Mouse (Mus musculus) large intestine, adult 2 months (tissue): ENCODE data around the gene Taf8. TPM values are rescaled to one million over a fixed set of nuclear protein-coding genes. Genes with fewer than 3 reads are reported as not detected.
"Not testable (repeated sequence)": the region's sequence is repeated elsewhere in the genome, so short reads cannot be mapped to it uniquely, and the experiment has no call there.

ENCODE experiments used
- DNase-seq: peaks from one replicate; pipeline ENCODE4 v3.0.0-alpha.2; 2012; ENCODE audit warnings: low read depth, low spot score
- WGBS: fragments of 180-500 bp; shearing (Covaris S2); methylation state at CpG from one replicate; pipeline ENCODE4 v1.1.7; 2018; 5-methylcytosine and 5-hydroxymethylcytosine counted together
- polyA plus RNA-seq: library from polyadenylated mRNA; depleted of rRNA; stranded (reverse); fragments of >200 nt; gene quantifications from 2 replicates; pipeline ENCODE4 v1.2.3, GENCODE M21; 2012

Taf8 gene
- polyA plus RNA-seq, 1 experiment: 15.3 TPM

GRCm38 (mm10) chr17:47521551-47522258 lies 19.6 kb upstream of the Taf8 start:
- WGBS: 38% methylated on average over 17 of the region's 17 CpGs
- DNase-seq: no peak

- 39% methylated on average over 8 of the region's 8 CpGs for WGBS
- no peak for DNase-seq
Measured at GRCm38 (mm10) chr17:47518205-47518604, 16.1 kb upstream of the Taf8 start.

GRCm38 (mm10) chr17:47516232-47516631 lies 14.1 kb upstream of the Taf8 start:
- DNase-seq: no peak
- WGBS: 93% methylated on average over 3 of the region's 3 CpGs

GRCm38 (mm10) chr17:47515180-47515844 lies 13.2 kb upstream of the Taf8 start:
- WGBS: 67% methylated on average over 7 of the region's 7 CpGs
- no peak for DNase-seq

- DNase-seq: no peak
Measured at GRCm38 (mm10) chr17:47512956-47513775, 11.1 kb upstream of the Taf8 start.

GRCm38 (mm10) chr17:47511111-47512020 lies 9.3 kb upstream of the Taf8 start:
- peak; percentile 94 for DNase-seq
- 4% methylated on average over 25 of the region's 25 CpGs for WGBS

More at GRCm38 (mm10) chr17:47512956-47513775, 11.1 kb upstream of the Taf8 start:
- WGBS: 70% methylated on average over 10 of the region's 10 CpGs

- DNase-seq: no peak
- 43% methylated on average over 9 of the region's 9 CpGs for WGBS
Measured at GRCm38 (mm10) chr17:47509031-47509705, 7.1 kb upstream of the Taf8 start.

GRCm38 (mm10) chr17:47508012-47508608 lies 6.0 kb upstream of the Taf8 start:
- 3% methylated on average over 12 of the region's 12 CpGs for WGBS
- DNase-seq: peak; percentile 96

- DNase-seq: no peak
- 48% methylated on average over 2 of the region's 2 CpGs for WGBS
Measured at GRCm38 (mm10) chr17:47507523-47507922, 5.4 kb upstream of the Taf8 start.

GRCm38 (mm10) chr17:47506697-47507096 lies 4.6 kb upstream of the Taf8 start:
- DNase-seq: no peak
- WGBS: 84% methylated on average over 4 of the region's 4 CpGs

- 69% methylated on average over 1 of the region's 1 CpGs for WGBS
- no peak for DNase-seq
Measured at GRCm38 (mm10) chr17:47506042-47506441, 4.0 kb upstream of the Taf8 start.

GRCm38 (mm10) chr17:47505566-47505965 lies 3.5 kb upstream of the Taf8 start:
- 33% methylated on average over 2 of the region's 2 CpGs for WGBS
- DNase-seq: no peak

- no peak for DNase-seq
- under 1% methylated on average over 22 of the region's 22 CpGs for WGBS
Measured at GRCm38 (mm10) chr17:47504941-47505346, 2.9 kb upstream of the Taf8 start, which contains the start of gene Ccnd3. Gene Ccnd3 (plus strand): TSS chr17:47505051.

GRCm38 (mm10) chr17:47504228-47504627 lies 2.1 kb upstream of the Taf8 start:
- WGBS: 41% methylated on average over 5 of the region's 5 CpGs

GRCm38 (mm10) chr17:47503689-47504088 lies 1.6 kb upstream of the Taf8 start:
- DNase-seq: no peak

More at GRCm38 (mm10) chr17:47504228-47504627, 2.1 kb upstream of the Taf8 start:
- no peak for DNase-seq

- WGBS: 76% methylated on average over 6 of the region's 6 CpGs
- DNase-seq: not testable (repeated sequence)
Measured at GRCm38 (mm10) chr17:47502707-47503045, 584 bp upstream of the Taf8 start.

- WGBS: 2% methylated on average over 11 of the region's 11 CpGs
Measured at GRCm38 (mm10) chr17:47501531-47501930, 561 bp downstream of the Taf8 start.

GRCm38 (mm10) chr17:47494132-47494531 lies 8.0 kb downstream of the Taf8 start:
- no peak for DNase-seq
- WGBS: 67% methylated on average over 11 of the region's 11 CpGs

More at GRCm38 (mm10) chr17:47501531-47501930, 561 bp downstream of the Taf8 start:
- no peak for DNase-seq
